Mouse (Mus musculus) heart, embryonic 12.5 days (tissue): ENCODE data around the gene Eif3k. TPM values are rescaled to one million over a fixed set of nuclear protein-coding genes. Genes with fewer than 3 reads are reported as not detected.
"Not testable (repeated sequence)": the region's sequence is repeated elsewhere in the genome, so short reads cannot be mapped to it uniquely, and the experiment has no call there.

Experiments
- ATAC-seq: fragments of 200-750 bp; cut with Nextera tagmentation; 2 replicates; pipeline ENCODE4 v1.8.0; 2017; ENCODE audit warnings: moderate TSS enrichment, moderate library complexity; ENCODE audit not compliant: insufficient number of reproducible peaks, low FRiP score
- H3K27ac ChIP-seq: fragments of 300-500 bp; sonication (generic); 2 replicates; pipeline ENCODE4 v1.5.1; 2016; ENCODE audit warnings: mild to moderate bottlenecking, moderate library complexity; ENCODE audit not compliant: poor library complexity, severe bottlenecking
- H3K27me3 ChIP-seq: fragments of 300-500 bp; sonication (generic); replicated peaks from 2 replicates; pipeline ENCODE4 v1.6.1; 2016; ENCODE audit warnings: mild to moderate bottlenecking, moderate library complexity
- H3K36me3 ChIP-seq: fragments of 300-500 bp; sonication (generic); 2 replicates; pipeline ENCODE4 v1.6.1; 2016; ENCODE audit warnings: mild to moderate bottlenecking, moderate library complexity
- H3K4me1 ChIP-seq: fragments of 300-500 bp; sonication (generic); replicated peaks from 2 replicates; pipeline ENCODE4 v1.6.1; 2016; ENCODE audit warnings: mild to moderate bottlenecking
- H3K4me2 ChIP-seq: fragments of 300-500 bp; sonication (generic); 2 replicates; pipeline ENCODE4 v1.6.1; 2016; ENCODE audit warnings: mild to moderate bottlenecking, moderate library complexity
- H3K4me3 ChIP-seq: fragments of 300-500 bp; sonication (generic); 2 replicates; pipeline ENCODE4 v1.5.1; 2016; ENCODE audit warnings: mild to moderate bottlenecking
- H3K9ac ChIP-seq: fragments of 300-500 bp; sonication (generic); 2 replicates; pipeline ENCODE4 v1.6.1; 2016; ENCODE audit warnings: mild to moderate bottlenecking, moderate library complexity
- H3K9me3 ChIP-seq: fragments of 300-500 bp; sonication (generic); replicated peaks from 2 replicates; pipeline ENCODE4 v1.6.1; 2016; ENCODE audit warnings: mild to moderate bottlenecking, moderate library complexity
- WGBS: fragments of 180-500 bp; shearing (Covaris S2); methylation state at CpG from one replicate; pipeline ENCODE4 v1.1.7; 2016; 5-methylcytosine and 5-hydroxymethylcytosine counted together
- polyA plus RNA-seq: library from polyadenylated mRNA; unstranded; fragments of >200 nt; fragmentation: Nextera tagmentation; extraction: Ambion mirVana; gene quantifications from 2 replicates; pipeline ENCODE4 v1.2.1, GENCODE M21; 2016

Gene Eif3k
- polyA plus RNA-seq, 1 experiment from 2014 or later: 254 TPM

DNA sequence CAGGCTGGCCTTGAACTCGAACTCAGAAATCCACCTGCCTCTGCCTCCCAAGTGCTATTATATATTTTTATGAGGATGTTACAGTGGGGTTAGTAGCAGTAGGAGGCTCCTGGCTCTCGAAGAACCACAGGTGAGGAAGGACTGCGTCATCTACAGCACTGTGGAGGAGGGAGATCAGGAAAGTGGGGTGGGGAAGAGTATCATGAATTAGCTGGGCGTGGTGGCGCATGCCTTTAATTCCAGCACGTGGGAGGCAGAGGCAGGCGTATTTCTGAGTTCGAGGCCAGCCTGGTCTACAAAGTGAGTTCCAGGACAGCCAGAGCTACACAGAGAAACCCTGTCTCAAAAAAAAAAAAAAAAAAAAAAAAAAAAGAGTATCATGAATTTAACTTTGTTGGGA, 13.5 kb downstream of the Eif3k start:
- H3K4me2 ChIP-seq, H3K27ac ChIP-seq, H3K9me3 ChIP-seq, H3K4me3 ChIP-seq, H3K27me3 ChIP-seq, H3K9ac ChIP-seq, ATAC-seq: not testable (repeated sequence)
- H3K4me1 ChIP-seq: peaks cover 22% of the 10 kb centered on the region
- WGBS: 90% methylated on average over 8 of the region's 8 CpGs
- H3K36me3 ChIP-seq: peaks cover 29% of the 10 kb centered on the region

DNA sequence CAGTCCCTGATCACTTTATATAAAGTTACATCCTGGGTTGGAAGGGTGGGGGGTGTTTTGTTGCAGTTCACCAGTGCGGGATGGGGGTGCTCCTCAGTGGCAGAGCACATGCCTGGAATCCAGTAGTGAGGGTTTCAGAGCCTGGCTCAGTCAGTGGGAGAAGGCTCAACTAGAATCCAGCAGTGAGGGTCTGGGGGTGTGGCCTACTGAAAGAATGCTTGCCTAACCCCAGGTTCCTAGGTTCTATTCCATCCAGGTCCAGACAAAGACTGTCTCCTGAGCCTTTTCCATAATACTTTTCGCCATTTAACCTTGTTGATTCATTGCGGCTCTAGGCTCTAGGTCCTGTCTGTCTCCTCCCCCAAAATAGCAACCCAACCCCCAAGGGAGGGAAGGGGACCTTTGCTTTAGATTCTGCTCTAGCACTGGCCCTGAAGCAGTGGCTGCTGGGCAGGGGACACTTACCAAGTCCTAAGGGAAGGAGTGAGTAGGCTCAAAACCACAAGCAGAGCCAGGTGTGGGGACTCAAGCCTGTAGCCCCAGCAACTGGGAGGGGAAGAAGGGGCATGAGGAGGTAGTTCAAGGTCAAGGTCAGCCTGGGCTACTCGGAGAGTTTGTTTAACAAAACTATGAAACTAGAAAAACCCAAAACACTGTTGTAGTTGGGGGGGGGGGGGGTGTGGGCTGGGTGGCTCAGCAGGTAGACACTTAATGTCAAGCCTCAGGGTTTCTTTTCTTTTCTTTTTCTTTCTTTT, 14.7 kb downstream of the Eif3k start:
- Histone ChIP-seq H3K4me2 (no peak overlapping the region), H3K27me3 (no peaks in the 10 kb centered on the region), H3K27ac (no peak overlapping the region), H3K4me3 (no peak overlapping the region), H3K9ac (no peak overlapping the region), H3K9me3 (no peaks in the 10 kb centered on the region), H3K4me1 (peaks cover 14% of the 10 kb centered on the region), H3K36me3 (peaks cover 20% of the 10 kb centered on the region)
- ATAC-seq: no peak
- 68% methylated on average over 4 of the region's 4 CpGs for WGBS

- no peaks in the 10 kb centered on the region for H3K27me3 ChIP-seq
- WGBS: 82% methylated on average over 4 of the region's 5 CpGs
- no peak overlapping the region for H3K4me3 ChIP-seq
- H3K4me1 ChIP-seq: peaks cover 7% of the 10 kb centered on the region
- H3K36me3 ChIP-seq: peaks cover 13% of the 10 kb centered on the region
- no peak overlapping the region for H3K27ac ChIP-seq
- no peak overlapping the region for H3K9ac ChIP-seq
- H3K9me3 ChIP-seq: no peaks in the 10 kb centered on the region
- H3K4me2 ChIP-seq: no peak overlapping the region
- ATAC-seq: no peak
These were observed 15.5 kb downstream of the Eif3k start for GRCm38 (mm10) chr7:28966181-28966580.

- ATAC-seq: no peak
- no peak overlapping the region for H3K9ac ChIP-seq
- no peaks in the 10 kb centered on the region for H3K27me3 ChIP-seq
- no peak overlapping the region for H3K4me2 ChIP-seq
- peaks cover 13% of the 10 kb centered on the region for H3K4me1 ChIP-seq
- no peaks in the 10 kb centered on the region for H3K9me3 ChIP-seq
- 74% methylated on average over 5 of the region's 5 CpGs for WGBS
- no peak overlapping the region for H3K27ac ChIP-seq
- peaks cover 7% of the 10 kb centered on the region; the same call in 1 of the 2 replicates for H3K36me3 ChIP-seq
- H3K4me3 ChIP-seq: no peak overlapping the region
These were observed 16.3 kb downstream of the Eif3k start for GRCm38 (mm10) chr7:28965346-28965840.

DNA sequence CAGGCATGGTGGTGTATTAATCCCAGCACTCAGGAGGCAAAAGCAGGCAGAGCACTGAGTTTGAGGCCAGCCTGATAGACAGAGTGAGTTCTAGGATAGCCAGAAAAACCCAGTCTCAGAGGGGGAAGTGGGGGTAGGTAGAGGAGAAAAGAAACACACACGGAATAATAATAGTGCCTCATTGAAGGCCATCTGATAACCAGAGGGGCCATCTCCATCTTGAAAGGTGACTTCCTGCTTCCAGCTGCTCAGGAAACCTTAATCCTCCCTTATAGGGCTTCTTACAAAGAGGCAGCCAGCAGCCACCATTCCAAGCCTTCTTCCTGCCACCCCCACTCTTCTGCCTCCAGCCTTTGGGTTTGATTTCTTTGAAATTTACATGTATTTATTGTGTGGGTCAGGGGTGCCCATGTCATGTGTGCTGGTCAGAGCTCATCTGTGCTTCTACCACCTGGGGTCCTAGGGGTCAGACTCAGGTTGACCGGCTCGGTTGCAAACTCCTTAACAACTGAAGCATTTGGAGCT, 18.2 kb downstream of the Eif3k start:
- Histone ChIP-seq H3K27ac (no peak overlapping the region), H3K4me2 (no peak overlapping the region)
- WGBS: 68% methylated on average over 3 of the region's 3 CpGs

DNA sequence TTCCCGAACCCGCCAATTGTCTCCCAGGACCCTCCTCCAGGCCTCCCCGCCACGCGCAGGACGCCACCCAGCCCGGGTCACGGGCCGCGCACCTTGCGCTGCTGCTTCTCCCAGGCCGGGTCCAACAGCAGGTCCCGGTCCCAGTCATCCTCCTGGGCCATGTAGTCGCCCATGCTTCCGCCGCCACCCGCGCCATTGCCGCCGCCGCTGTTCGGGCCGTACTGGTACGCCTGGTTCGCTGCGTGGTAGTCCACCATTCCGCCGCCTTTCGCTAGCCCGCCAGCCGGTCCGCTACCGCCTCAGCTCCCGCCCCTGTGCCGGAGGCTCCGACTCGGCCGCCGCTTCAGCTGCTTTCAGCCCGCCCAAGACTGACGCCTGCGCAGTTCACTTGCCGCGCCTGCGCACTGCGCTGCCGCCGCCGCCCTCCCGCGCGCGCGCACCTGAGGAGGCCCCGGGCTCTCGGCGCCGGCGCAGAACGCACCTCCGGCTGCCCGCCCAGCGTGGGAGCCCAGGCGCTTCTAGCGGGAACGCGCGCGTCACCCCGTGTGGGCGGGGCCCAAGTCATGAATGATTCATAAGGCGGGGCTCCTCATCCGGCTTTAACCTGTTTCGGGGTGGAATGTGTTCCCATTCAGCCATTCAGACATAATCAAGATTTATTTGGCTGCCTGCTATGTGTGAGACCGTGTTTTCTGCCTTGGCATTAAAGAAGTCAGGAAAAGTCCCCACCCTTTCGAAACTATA, 19.6 kb downstream of the Eif3k start, which contains the start of gene Actn4:
Gene Actn4 (minus strand): TSS at position 414 of the 744 bp plus-strand sequence.
- H3K4me1 ChIP-seq: peaks cover 38% of the 10 kb centered on the region

More for the DNA sequence above, 18.2 kb downstream of the Eif3k start:
- Histone ChIP-seq H3K27me3 (no peaks in the 10 kb centered on the region), H3K4me3 (no peak overlapping the region), H3K9ac (no peak overlapping the region), H3K4me1 (peaks cover 24% of the 10 kb centered on the region), H3K36me3 (no peaks in the 10 kb centered on the region), H3K9me3 (no peaks in the 10 kb centered on the region)
- ATAC-seq: no peak

GRCm38 (mm10) chr7:28961584-28961926, 20.1 kb downstream of the Eif3k start:
- Histone ChIP-seq H3K9ac (peak overlapping the region; percentile 95), H3K4me1 (peaks cover 42% of the 10 kb centered on the region), H3K4me2 (peak overlapping the region; percentile 99), H3K9me3 (no peaks in the 10 kb centered on the region), H3K27ac (peak overlapping the region; percentile 85), H3K4me3 (peak overlapping the region; percentile 79), H3K27me3 (no peaks in the 10 kb centered on the region), H3K36me3 (no peaks in the 10 kb centered on the region; the same call in 1 of the 2 replicates)
- under 1% methylated on average over 7 of the region's 7 CpGs for WGBS
- no peak for ATAC-seq

More for the DNA sequence above, 19.6 kb downstream of the Eif3k start, which contains the start of gene Actn4:
- Histone ChIP-seq H3K27me3 (no peaks in the 10 kb centered on the region), H3K9me3 (no peaks in the 10 kb centered on the region), H3K4me2 (peak within 1 kb of the TSS; percentile 99), H3K36me3 (no peaks in the 10 kb centered on the region; the same call in 1 of the 2 replicates), H3K27ac (peak within 1 kb of the TSS; percentile 85), H3K4me3 (peak within 1 kb of the TSS; percentile 79), H3K9ac (peak within 1 kb of the TSS; percentile 95)
- under 1% methylated on average over 75 of the region's 76 CpGs for WGBS
- ATAC-seq: peak; percentile 93

- ATAC-seq: no peak
- Histone ChIP-seq H3K36me3 (no peaks in the 10 kb centered on the region; the same call in 1 of the 2 replicates), H3K4me3 (peak overlapping the region; percentile 79), H3K27ac (peak overlapping the region; percentile 85), H3K9me3 (no peaks in the 10 kb centered on the region), H3K4me1 (peaks cover 52% of the 10 kb centered on the region), H3K9ac (peak overlapping the region; percentile 95), H3K27me3 (no peaks in the 10 kb centered on the region), H3K4me2 (peak overlapping the region; percentile 99)
- WGBS: 7% methylated on average over 9 of the region's 9 CpGs
These were observed 21.2 kb downstream of the Eif3k start for GRCm38 (mm10) chr7:28960354-28961046.

GRCm38 (mm10) chr7:28959505-28960045, 22.1 kb downstream of the Eif3k start:
- Histone ChIP-seq H3K4me2 (peak overlapping the region; percentile 99), H3K4me1 (peaks cover 61% of the 10 kb centered on the region), H3K27me3 (no peaks in the 10 kb centered on the region), H3K27ac (peak overlapping the region; percentile 85), H3K9me3 (no peaks in the 10 kb centered on the region), H3K4me3 (peak overlapping the region; percentile 79), H3K36me3 (peaks cover 3% of the 10 kb centered on the region; the same call in 1 of the 2 replicates), H3K9ac (peak overlapping the region; percentile 95)
- WGBS: 4% methylated on average over 6 of the region's 6 CpGs
- no peak for ATAC-seq

DNA sequence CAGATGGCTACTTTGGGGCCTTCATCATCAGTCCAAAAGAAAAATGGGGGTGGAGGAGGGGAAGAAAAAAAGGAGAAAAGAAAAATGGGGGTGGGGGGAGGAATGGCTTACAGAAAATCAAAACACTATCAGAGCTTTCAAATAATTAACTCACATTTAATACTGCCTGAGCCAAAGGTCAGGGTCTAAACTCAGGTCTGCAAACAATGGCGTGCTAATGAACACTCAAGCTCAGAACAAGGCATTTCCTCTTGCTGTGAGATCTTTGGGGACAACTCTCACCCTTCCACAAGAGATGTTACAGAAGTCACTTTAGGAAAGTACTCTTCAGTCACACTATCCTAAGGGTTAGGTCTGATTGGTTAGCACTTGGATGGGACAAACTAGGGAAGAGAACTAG, 22.9 kb downstream of the Eif3k start:
- Histone ChIP-seq H3K36me3 (peaks cover 8% of the 10 kb centered on the region; the same call in 1 of the 2 replicates), H3K27me3 (no peaks in the 10 kb centered on the region), H3K4me3 (peak overlapping the region; percentile 79; the same call in 1 of the 2 replicates), H3K4me2 (peak overlapping the region; percentile 99), H3K9me3 (no peaks in the 10 kb centered on the region), H3K4me1 (peaks cover 66% of the 10 kb centered on the region), H3K9ac (peak overlapping the region; percentile 95; the same call in 1 of the 2 replicates), H3K27ac (peak overlapping the region; percentile 85)
- WGBS: 57% methylated on average over 1 of the region's 1 CpGs
- ATAC-seq: no peak
